Mouse (Mus musculus) C2C12 (cell line): ENCODE measurements around the gene Dusp27. TPM values are rescaled to one million over a fixed set of nuclear protein-coding genes. Genes with fewer than 3 reads are reported as not detected.

Experiments
- H3K27me3 ChIP-seq: one replicate; pipeline ENCODE4 v1.6.1; 2011; ENCODE audit not compliant: control insufficient read depth, insufficient read depth, insufficient read length
- H3K36me3 ChIP-seq: one replicate; pipeline ENCODE4 v1.6.1; 2011; ENCODE audit not compliant: control insufficient read depth, insufficient read depth
- H3K4me3 ChIP-seq: one replicate; pipeline ENCODE4 v1.5.1; 2011; ENCODE audit warnings: mild to moderate bottlenecking, control low read depth; ENCODE audit not compliant: poor library complexity, insufficient read depth, severe bottlenecking
- H3K79me2 ChIP-seq: one replicate; pipeline ENCODE4 v1.6.1; 2011; ENCODE audit not compliant: control insufficient read depth, insufficient read depth
- H3K79me3 ChIP-seq: one replicate; pipeline ENCODE4 v1.6.1; 2011; ENCODE audit warnings: low read depth, control low read depth
- H3ac ChIP-seq: one replicate; pipeline ENCODE3; 2011; ENCODE audit warnings: low read depth; ENCODE audit not compliant: control insufficient read depth, insufficient read length
- CEBPB ChIP-seq: IDR thresholded peaks from one replicate; pipeline ENCODE4 v1.6.1; 2011; ENCODE audit warnings: low read depth, mild to moderate bottlenecking, control low read depth, moderate library complexity
- CTCF ChIP-seq: IDR thresholded peaks from one replicate; pipeline ENCODE4 v1.5.1; 2011; ENCODE audit not compliant: control insufficient read depth, insufficient read depth, insufficient read length
- FOSL1 ChIP-seq: IDR thresholded peaks from one replicate; pipeline ENCODE4 v1.8.0; 2011; ENCODE audit warnings: mild to moderate bottlenecking, low read length; ENCODE audit not compliant: poor library complexity, insufficient read depth, severe bottlenecking
- MAX ChIP-seq: IDR thresholded peaks from one replicate; pipeline ENCODE4 v1.6.1; 2011; ENCODE audit warnings: mild to moderate bottlenecking, control low read depth
- MYOD1 ChIP-seq: IDR thresholded peaks from one replicate; pipeline ENCODE4 v1.6.1; 2011; ENCODE audit warnings: low read depth; ENCODE audit not compliant: control insufficient read depth, insufficient read length
- MYOG ChIP-seq: IDR thresholded peaks from one replicate; pipeline ENCODE4 v1.6.1; 2011; ENCODE audit not compliant: control insufficient read depth, insufficient read length; ENCODE audit errors: extremely low read depth
- USF1 ChIP-seq: IDR thresholded peaks from one replicate; pipeline ENCODE4 v1.6.1; 2011; ENCODE audit warnings: low read depth, mild to moderate bottlenecking, control low read depth, moderate library complexity
- polyA plus RNA-seq: library from polyadenylated mRNA; unstranded; fragments of >200 nt; fragmentation: generic; extraction: Trizol; gene quantifications from one replicate; pipeline ENCODE4 v1.2.1, GENCODE M21; 2012; ENCODE audit warnings: missing spikeins

The Dusp27 gene
- polyA plus RNA-seq, 1 experiment: 5.4 TPM

GRCm38 (mm10) chr1:166105464-166105863, 22.3 kb downstream of the Dusp27 start:
- Histone ChIP-seq H3K79me3 (no peaks in the 10 kb centered on the region), H3K4me3 (no peak overlapping the region), H3ac (no peak overlapping the region), H3K36me3 (no peaks in the 10 kb centered on the region), H3K79me2 (no peaks in the 10 kb centered on the region), H3K27me3 (no peaks in the 10 kb centered on the region)
- no peak for TF ChIP-seq FOSL1
- no peak for TF ChIP-seq CTCF
- no peak for TF ChIP-seq CEBPB
- no peak for TF ChIP-seq MAX
- TF ChIP-seq MYOG: no peak
- no peak for TF ChIP-seq MYOD1
- TF ChIP-seq USF1: no peak

GRCm38 (mm10) chr1:166104858-166105257, 22.9 kb downstream of the Dusp27 start:
- Histone ChIP-seq H3K36me3 (no peaks in the 10 kb centered on the region), H3K79me2 (no peaks in the 10 kb centered on the region), H3K27me3 (no peaks in the 10 kb centered on the region), H3K4me3 (no peak overlapping the region), H3K79me3 (no peaks in the 10 kb centered on the region), H3ac (no peak overlapping the region)
- TF ChIP-seq CEBPB: no peak
- no peak for TF ChIP-seq USF1
- TF ChIP-seq CTCF: no peak
- TF ChIP-seq MYOD1: no peak
- TF ChIP-seq MYOG: no peak
- TF ChIP-seq FOSL1: no peak

- no peak for TF ChIP-seq CEBPB
- peak; percentile 26 for TF ChIP-seq CTCF
- H3K79me3 ChIP-seq: no peaks in the 10 kb centered on the region
- no peaks in the 10 kb centered on the region for H3K79me2 ChIP-seq
- H3K4me3 ChIP-seq: no peak overlapping the region
- H3K36me3 ChIP-seq: no peaks in the 10 kb centered on the region
- H3K27me3 ChIP-seq: no peaks in the 10 kb centered on the region
- no peak overlapping the region for H3ac ChIP-seq
Measured at GRCm38 (mm10) chr1:166102920-166103608, 24.7 kb downstream of the Dusp27 start.

- H3K4me3 ChIP-seq: no peak overlapping the region
- H3K36me3 ChIP-seq: no peaks in the 10 kb centered on the region
- H3K79me3 ChIP-seq: no peaks in the 10 kb centered on the region
- H3K79me2 ChIP-seq: no peaks in the 10 kb centered on the region
- no peak overlapping the region for H3ac ChIP-seq
- no peaks in the 10 kb centered on the region for H3K27me3 ChIP-seq
- TF ChIP-seq FOSL1 (no peak), CTCF (no peak), MAX (no peak), USF1 (no peak), CEBPB (peak; percentile 31), MYOD1 (no peak)
Measured at GRCm38 (mm10) chr1:166098120-166098519, 29.6 kb downstream of the Dusp27 start.

DNA sequence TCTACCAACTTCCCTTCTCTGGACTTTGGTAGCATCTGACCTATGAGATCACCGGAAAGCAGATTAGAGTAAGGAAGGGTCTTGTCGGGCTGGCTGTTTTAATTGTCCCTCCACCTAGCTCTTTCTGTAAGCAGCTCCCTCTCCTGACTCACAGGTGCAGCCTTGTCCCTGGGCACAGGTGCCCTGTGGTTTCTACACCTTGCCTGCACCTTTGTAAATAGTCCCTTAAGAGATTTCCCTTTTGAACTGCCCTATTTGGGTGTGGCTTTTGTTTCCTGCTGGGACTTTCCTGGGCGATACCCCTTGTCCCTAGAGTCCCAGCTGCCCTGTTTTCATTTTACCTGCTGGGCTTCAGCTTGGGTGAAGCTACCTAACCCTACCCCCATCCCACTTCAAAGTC, 33.3 kb downstream of the Dusp27 start:
- no peaks in the 10 kb centered on the region for H3K36me3 ChIP-seq
- TF ChIP-seq CEBPB (no peak), MYOD1 (no peak), FOSL1 (no peak), MYOG (no peak), CTCF (no peak), MAX (no peak), USF1 (no peak)
- H3ac ChIP-seq: no peak overlapping the region
- H3K4me3 ChIP-seq: no peak overlapping the region
- no peaks in the 10 kb centered on the region for H3K79me2 ChIP-seq
- no peaks in the 10 kb centered on the region for H3K27me3 ChIP-seq
- no peaks in the 10 kb centered on the region for H3K79me3 ChIP-seq

DNA sequence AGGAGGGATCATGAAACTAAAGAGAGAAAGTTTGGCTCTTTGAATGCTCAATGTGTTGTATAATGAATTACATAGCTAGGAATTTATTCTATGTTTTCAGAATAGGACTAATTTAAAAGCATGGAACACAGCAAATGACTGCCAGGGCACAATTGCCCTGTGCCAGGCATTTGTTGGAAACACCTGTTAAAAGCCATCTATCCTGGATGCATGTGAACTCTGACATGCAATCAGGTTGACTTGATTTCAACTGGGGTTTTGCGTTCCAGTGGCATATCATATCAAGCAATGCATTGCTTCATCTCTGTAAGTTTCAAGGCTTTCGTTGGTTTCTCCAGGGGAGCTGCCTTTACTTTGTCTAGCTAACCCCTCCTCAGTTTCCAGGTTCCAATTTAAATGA, 37.4 kb downstream of the Dusp27 start:
- TF ChIP-seq MAX: no peak
- no peak for TF ChIP-seq CTCF
- no peak for TF ChIP-seq USF1
- no peak for TF ChIP-seq CEBPB
- peak; percentile 48 for TF ChIP-seq MYOD1
- TF ChIP-seq FOSL1: no peak
- TF ChIP-seq MYOG: no peak
- Histone ChIP-seq H3K4me3 (no peak overlapping the region), H3K79me3 (no peaks in the 10 kb centered on the region), H3K27me3 (no peaks in the 10 kb centered on the region), H3K79me2 (no peaks in the 10 kb centered on the region), H3K36me3 (no peaks in the 10 kb centered on the region), H3ac (no peak overlapping the region)
